Mouse (Mus musculus): ENCODE results near the gene Shld2.
A peak's percentile ranks its signal among the peaks of the same experiment; 100 is the strongest.
"Not testable (repeated sequence)": the region's sequence is repeated elsewhere in the genome, so short reads cannot be mapped to it uniquely, and the experiment has no call there.

Shld2 gene

DNA sequence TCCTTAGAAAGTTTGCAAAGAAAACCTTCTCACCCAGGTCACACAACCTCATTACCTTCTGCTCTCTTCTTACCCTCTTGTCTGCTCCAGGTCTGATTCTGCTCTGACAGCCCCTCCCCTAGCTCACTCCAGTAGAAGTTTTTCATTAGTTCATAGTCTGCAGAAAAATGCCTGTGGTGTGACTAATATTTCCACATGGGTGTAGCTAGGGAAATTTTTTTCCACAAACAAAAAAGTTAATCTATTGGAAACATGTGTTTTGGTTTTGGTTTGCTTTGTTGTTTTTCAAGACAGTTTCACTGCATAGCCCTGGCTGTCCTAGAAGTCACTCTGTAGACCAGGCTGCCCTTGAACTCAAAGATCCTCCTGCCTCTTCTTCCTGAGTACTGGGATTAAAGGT, 7.8 kb upstream of the Shld2 start:
- no peak for DNase-seq (ENCODE audit: low spot score)

DNA sequence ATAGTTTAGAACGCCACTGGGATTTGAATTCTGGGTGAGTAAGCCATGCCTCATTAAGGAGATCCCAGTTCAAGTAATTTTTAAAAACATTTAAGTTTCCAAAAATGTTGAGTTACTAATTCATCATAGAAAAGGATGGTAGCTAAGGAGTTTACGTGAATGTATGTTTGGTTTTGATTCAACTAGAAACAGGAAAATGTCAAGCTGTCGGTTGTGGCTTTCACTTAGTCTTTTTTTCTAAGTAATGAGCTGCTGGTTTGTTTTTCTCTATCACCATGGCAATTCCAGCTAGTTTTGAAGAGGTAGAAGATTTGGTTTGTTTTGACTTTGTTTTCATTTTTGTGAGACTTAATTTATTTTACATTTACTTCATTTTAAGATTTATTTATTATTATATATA, 7.1 kb upstream of the Shld2 start:
- DNase-seq (ENCODE audit: low spot score) = no peak

DNA sequence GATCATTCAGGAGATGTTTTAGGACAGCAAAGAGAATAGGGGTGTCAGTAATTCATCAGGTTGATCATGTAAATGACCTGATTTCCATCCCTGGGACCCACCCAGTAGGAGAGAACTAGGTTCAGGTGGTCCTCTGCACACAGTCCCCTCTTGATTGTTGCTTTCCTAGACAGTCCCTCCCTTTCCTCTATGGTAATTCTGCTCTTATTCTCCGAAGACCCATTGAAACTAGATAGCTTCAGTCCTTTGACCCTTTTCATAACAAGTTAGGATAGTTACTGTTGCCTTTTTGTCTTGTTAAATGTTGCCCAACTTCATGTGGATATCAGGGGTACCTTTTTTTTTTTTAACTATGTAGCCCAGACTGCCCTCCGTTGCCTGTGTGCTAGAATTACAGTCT, 6.1 kb upstream of the Shld2 start:
- no peak for DNase-seq (ENCODE audit: low spot score)

DNA sequence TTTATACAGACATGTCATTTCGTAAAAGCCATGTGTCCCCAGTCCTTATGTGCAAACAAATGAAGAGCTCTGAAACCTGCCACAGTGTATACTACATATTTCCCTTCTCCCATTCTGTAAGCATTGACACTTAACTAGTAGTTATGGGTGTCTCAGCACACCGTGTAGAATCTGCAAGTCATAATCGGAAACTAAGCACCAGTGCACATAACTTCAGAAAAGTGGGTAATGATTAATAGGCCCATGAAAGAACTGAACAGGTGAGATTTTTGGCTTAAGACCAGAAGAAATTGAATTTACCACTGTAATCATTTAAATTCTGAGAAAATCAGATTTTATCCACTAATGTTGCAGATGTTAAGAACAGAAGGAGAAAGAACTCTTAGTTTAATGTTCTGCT, 4.5 kb upstream of the Shld2 start:
- no peak for DNase-seq (ENCODE audit: low spot score)

DNA sequence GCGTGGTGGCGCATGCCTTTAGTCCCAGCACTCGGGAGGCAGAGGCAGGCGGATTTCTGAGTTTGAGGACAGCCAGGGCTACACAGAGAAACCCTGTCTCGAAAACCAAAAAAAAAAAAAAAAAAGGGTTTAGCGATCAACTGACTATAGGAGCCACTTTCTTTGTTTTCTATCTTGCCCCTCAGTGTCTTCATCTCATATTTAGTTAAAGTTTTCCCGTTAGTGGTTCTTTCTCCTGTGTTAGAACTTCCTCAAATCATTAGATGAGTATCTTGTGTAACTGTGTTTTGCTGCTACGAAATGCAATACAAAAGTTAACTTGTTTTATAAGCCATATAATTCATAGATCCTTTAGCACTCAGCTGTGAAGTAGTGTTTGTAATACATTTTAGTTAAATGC, 4.1 kb upstream of the Shld2 start:
- not testable (repeated sequence) for DNase-seq (ENCODE audit: low spot score)

DNA sequence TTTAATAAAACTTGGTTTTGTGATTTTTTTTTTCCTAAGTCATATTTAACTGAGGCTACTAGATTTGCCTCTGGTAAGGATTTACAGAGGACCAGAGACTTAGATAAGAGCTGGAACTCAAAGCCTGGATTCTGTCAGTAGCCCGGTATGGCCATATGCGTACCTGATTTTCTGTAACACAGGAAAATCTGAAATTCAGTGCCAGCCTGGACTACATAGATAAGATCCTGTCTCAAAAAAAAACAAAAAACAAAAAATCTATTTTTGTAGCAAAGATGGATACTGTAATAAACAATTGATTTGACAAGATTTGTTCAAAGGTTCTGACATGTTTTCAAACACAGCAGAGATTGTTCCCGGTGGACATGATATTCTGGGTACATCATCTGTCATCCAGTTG, 3.3 kb upstream of the Shld2 start:
- no peak for DNase-seq (ENCODE audit: low spot score)

DNA sequence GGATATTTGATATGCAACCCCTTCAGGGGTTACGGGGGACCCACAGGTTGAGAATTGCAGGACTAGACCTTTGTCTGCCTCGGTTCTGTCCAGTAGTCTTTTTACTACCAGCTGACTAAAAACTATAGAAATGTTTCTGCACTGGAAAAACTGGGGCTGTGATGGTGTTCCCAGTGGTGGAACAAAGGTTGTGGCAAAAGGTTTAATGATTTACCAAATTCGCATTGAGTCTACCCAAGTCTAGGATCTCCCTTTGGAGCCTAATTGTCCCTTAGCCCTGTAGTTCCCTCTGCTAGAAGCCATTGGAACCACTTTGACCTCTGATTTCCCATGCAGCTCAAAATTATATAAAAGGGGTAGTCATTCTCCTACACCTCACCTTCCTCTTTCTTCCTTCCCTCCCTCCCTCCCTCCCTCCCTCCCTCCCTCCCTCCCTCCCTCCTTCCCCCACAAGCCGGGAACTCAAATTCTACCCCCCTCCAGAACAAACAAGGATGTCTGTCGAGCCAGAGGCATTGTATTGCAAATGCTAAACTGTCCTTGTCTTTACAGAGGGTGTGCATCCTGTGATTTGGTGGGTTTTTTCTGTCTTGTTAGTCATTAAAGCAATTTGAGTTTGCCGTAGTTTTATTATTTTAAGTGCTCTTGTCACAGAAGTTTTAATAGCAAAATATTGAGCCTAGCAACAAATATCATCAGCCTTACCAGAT, 2.2 kb upstream of the Shld2 start:
- DNase-seq (ENCODE audit: low spot score) = no peak

DNA sequence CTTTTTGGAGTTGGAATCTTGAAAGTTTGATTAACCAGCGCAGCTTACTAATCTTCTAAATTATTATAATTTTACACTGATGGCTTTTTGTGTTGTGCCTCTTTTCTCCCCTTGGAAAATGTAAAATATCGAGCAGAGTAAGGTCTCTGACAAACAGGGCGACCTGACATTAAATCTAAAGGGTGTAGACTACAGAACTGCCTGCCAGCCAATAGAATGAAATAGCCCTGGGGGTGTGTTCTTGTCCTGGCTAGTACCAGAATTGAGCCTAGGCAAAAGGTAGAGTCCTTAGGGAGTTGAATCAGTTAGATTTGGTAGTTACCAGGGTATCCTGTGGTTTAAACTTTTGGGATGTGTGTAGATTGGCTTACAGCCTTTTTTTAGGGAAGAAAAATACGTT, 1.4 kb upstream of the Shld2 start:
- no peak for DNase-seq (ENCODE audit: low spot score)

DNA sequence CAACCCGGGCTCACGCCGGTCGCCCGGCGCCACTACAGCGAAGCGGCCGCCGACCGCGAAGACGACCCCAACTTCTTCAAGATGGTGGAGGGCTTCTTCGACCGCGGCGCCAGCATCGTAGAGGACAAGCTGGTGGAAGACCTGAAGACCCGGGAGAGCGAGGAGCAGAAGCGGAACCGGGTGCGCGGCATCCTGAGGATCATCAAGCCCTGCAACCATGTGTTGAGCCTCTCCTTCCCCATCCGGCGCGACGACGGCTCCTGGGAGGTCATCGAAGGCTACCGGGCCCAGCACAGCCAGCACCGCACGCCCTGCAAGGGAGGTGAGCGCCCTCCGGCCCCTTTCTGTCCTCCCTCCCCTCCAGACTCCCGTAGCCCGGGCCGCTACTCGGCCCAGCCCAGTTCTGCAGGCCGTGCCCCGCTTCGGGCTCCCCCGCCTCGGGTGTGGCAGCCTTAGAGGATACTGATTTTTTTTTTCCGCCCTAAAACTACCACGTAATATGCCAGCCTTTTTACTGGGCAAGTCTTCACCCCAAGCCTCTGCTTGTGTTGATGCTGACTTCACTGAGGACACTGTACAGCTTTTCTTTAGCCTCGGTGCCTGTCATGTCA, 833 bp upstream of the Shld2 start:
- peak; percentile 37 for DNase-seq (ENCODE audit: low spot score)

DNA sequence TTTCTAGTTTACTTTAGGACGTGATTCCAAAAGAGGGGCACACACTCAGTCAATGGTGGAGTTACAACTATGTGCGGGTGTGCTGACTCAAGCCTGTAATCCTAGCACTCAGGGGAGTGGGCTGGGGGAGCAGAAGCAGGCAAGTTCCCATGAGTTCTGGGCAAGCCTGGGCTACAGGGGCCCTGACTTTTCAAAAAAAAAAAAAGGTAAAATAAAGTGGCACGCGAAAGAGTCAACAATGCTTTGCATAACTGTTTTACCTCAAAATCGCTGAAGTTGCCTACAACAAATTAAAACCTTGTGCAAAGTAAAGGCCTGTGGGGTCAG, 423 bp downstream of the Shld2 start:
- no peak for DNase-seq (ENCODE audit: low spot score)

DNA sequence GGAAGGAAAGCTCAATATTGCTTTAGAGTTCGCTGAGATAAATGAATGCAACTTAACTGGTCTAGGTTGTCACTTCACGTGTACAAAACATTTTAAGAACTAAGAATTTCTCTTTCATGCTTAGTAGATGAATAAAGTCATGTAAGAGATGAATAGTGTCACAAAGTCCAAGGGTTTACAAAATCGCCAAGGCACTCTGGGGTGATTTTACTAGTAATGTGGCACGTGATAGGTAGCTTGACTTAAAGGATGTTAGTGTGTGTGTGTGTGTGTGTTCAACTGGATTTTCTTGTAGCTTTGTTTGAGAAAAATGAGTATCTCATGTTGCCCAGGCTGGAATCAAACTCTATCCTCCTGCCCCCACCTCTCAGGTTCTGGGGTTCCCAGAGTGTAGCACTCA, 1.0 kb downstream of the Shld2 start:
- DNase-seq (ENCODE audit: low spot score) = no peak

DNA sequence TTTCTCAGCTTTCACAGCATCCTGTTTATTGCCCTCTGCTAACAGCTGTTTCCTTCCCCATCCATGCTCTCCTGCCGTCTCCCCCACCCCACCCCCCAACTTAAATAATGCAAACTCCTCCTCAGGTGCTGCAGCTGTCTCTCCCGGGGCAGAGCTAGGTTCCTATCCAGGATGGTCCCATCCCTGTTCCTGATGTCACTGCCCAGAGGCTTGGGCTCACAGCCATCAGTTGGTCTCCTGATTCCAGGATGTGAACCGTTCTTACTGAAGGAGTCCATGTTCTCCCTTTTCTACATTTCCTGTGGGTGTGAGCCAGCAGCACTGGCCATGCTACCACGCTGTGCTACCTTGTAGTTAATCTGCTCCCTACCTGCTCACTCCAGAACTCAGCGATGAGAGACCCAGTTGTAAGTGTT, 7.0 kb downstream of the Shld2 start:
- DNase-seq (ENCODE audit: low spot score) = no peak

DNA sequence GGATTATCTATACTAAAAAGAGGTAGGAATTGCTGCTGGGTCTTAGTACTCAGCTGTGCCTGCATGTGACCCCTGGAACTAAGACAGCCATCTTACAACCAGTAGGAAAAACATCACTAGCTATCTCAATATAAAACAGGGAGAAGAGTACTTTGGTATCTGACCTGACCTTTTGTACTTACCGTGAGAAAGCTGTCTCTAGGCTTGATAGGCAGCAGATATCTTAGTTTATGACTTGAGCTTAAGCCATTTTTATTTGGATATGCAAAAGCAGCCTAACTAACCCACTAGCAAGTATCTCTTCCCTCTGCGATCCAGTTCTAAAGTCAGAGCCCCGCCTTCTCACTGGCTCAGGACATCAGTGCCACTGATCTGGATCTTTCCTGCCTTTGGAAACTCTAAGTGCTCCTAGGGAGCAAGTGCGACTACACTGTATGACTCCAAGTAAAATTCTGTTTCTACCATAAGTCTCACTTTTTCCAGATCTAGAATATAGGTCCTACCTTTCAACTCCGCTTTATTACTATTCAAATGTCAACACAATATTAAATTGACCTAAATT, 7.5 kb downstream of the Shld2 start:
- no peak for DNase-seq (ENCODE audit: low spot score)

DNA sequence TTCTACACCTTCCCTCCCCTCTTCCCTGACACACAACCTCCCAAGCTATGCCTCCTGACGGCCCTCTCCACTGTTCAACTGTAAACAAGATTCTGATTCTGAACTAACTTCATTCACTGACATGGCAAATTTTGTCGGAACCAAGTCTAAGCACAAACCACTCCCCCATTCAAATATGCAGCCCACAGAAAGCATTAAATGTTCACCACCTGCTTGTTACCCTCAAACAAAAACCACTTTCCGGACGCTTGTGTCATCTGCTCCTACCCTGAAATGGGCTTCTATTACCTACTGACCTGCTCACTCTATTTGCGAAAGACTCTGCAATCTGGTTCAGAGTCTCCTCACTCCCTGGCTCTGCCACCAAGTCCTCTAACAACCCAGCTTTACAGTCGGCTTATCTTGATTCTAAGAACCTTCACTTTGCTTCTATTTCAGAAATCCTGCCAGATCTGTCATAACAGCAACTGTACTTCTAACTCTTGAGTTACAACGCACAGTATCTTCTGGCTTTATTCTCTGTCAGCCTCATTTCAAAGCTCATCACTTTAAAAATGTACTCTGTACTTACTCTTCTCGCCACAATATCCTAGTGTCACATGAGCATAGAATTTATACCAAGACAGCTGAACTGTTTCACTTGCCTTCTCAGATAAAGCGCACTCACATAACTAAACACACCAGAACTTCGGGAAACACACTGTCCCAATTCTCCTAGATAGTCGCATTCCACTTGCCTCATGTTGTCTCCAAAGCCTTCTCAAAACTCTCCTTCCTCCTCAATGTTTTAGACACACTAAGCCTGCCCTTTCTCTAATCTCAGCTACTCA, 11.2 kb downstream of the Shld2 start:
- DNase-seq (ENCODE audit: low spot score) = no peak

DNA sequence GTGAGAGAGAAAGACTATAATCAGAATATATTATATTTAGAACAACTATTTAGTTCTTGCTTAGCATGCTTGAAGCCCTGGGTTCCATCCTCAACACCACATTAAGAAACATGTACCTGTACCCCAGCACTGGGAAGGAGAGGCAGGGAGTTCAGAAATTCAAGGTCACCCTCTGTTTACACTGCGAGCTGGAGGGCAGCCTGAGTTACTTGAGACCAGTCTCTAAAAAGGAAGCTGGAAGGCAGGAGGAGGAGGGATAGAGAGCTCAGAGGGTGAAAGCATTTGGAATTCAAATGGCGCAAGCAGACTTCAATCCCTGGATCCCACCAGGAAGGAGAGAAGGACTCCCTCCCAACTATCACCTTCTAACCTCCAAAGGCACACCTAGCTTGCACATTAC, 12.7 kb downstream of the Shld2 start:
- DNase-seq (ENCODE audit: low spot score) = peak; percentile 22

DNA sequence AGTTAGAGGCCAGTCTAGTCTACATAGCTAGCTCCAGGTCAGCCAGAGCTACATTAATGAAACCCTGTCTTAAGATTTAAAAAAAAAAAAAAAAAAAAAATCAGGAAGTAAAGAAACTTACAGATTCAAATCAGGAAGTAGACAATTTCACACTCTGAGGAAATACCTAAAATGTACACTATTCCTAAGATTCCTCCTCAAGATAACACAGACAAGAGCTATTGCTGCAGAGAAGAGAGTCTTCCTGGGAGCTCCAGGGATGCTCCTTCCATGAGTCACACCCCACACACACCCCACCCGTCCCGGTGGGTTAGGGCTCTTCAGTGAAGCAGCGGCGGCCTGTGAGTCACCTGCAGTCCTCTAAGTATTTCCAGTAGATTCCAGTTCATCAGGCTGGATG, 13.3 kb downstream of the Shld2 start:
- DNase-seq (ENCODE audit: low spot score) = no peak

DNA sequence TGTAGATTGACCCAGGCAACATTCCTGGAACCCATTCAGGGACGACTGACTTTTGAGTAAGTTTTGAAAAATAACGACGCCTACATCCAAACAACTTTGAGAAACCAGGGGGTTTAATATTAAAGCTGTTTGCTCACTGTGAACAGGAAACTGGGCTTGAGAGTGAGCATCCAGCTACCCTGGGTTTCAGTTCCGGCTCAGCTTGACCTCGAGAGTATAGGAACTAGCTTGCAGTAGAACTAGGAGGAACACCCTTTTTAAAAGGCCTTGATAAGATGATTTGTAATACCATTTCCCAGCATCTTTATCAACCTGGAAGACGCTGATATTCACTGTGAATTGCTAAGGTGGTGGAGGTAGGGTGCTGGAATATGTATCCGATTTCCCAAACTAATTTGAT, 13.9 kb downstream of the Shld2 start:
- DNase-seq (ENCODE audit: low spot score) = no peak

DNA sequence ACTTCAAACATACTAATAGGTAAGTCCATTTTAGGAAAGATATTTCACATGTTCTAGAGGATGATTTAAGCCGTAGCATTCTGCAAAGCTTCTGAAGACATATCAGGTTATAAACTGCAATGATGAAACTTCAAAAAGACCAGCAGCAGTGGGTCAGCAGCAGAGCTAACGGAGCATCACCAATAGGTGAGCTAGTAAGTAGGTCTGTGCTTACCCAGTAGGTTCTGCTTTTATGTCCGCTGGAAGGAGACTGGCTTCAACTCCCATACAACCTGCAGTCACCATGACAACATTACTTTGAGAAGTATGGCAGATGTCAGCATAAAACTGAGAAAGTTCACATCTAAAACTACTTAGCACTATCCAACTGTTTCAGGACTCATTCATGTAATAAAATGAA, 16.7 kb downstream of the Shld2 start:
- DNase-seq (ENCODE audit: low spot score) = no peak

DNA sequence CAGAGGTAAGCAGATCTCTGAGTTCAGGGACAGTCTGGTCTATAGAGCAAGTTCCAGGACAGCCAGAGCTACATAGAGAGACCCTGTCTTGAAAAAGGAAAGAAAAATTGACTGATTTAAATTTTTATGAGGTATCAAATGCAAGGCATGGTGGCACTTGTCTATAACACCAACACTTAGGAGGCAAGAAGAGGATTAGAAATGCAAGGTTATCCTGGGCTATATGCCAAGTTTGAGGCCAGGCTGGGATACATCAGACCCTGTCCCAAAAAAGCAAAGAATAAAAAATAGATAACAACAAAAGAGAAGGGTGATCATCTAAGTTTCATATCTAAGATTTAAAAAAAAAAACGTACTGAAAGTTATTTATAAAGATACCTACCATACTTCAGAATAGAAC, 20.1 kb downstream of the Shld2 start:
- DNase-seq (ENCODE audit: low spot score) = no peak

DNA sequence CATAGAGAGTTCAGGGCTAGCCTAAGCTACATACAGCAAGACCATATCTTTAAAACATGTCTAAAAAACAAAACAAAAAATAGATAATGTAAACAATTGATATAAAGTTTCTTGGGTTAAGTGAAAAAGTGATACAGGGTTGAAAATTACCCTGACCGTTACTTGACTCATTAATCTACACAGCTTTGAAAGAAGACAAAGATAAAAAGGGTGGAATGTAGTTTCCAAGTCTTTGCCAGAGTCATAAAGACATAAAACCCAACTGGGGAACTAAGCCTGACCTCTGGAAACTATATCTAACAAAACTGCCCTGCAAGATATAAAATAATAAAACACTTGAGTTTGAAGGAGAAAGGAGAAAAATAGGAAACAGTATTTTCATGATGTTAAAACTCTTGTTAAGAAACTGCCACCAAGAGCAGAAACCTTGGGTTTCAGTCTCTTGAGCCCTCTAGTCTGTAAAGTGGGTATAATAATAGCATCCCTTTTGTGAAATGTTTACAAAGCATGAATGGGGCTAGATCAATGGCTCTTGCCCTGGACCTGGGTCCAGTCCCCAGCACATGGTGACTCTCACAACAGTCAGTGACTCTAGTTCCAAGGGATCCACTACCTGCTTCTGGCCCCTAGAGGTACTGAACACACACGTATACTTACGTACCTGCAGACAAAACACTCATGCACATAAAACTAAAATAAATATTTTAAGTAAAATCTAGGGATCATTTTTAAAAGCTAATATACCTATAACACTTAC, 20.9 kb downstream of the Shld2 start:
- DNase-seq (ENCODE audit: low spot score) = no peak

DNA sequence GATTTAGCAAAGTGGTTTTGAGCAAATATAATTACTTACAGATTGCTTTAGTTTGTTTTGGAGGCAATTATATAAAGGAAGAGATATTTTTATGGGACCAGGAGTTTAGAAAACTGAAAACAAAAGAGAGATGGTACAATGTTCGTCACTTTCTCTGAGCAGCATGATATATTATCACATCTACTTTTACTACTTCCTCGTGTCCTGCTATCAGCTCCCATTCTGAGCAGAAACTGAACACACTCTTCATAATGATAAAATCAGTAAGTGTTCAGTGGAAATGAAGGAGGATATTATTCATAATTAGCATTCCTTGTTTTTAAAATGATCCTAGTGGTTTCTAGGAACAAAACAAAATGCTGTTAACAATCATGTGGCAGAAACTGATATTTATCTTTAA, 21.9 kb downstream of the Shld2 start:
- DNase-seq (ENCODE audit: low spot score) = no peak

DNA sequence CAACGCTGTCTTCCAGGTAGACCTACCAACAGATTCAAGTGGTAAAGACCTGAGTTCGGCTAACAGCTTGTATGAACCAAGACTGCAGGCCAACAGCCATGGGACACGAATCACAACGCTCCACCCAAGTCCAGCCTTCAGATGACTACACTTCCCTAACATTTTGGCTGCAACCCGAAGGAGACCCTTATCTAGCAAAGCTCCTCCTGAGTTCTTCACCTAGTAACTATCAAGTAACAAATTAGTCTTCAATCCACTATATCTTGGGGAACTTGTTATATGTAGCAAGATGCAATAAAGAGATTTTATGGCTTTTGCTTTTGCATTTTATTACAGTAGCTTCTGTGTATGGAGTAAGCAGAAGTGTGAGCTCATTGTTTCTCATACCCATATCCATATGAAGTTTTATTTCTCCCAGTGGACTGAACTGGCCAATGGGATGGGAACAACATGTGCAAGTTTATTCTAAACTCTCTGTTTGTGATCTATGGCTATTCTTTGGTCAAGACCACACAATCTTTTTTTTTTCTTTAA, 28.5 kb downstream of the Shld2 start:
- DNase-seq (ENCODE audit: low spot score) = no peak

Data from ovary, adult 18-20 months (tissue).